Mouse (Mus musculus): ENCODE results near the gene Kif28. TPM values are rescaled to one million over a fixed set of nuclear protein-coding genes. Genes with fewer than 3 reads are reported as not detected.
"Not testable (repeated sequence)": the region's sequence is repeated elsewhere in the genome, so short reads cannot be mapped to it uniquely, and the experiment has no call there.

Kif28 gene
- not detected for polyA plus RNA-seq (2017; shearing (Covaris generic))

DNA sequence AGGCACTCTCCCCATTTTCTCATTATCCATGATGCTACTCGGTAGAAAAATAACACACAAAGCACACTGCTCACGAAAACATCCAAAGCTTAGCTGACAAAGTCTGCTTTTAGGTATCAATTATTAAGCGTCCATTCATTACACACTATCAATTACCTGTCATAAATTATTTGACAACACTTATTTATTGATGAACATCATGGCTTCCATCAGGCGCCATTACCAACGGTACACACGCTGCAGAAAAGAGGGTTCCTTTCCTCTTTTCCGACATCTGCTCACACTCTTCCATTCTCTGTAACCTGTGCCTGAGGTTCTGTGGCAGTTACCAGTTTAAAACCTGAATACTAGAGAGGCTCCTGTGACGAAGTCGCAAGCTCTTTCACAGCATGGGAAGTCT lies at the start of gene Kif28:
Gene Kif28 (minus strand): TSS at position 101 of the 400 bp plus-strand sequence.
- ATAC-seq = no peak

DNA sequence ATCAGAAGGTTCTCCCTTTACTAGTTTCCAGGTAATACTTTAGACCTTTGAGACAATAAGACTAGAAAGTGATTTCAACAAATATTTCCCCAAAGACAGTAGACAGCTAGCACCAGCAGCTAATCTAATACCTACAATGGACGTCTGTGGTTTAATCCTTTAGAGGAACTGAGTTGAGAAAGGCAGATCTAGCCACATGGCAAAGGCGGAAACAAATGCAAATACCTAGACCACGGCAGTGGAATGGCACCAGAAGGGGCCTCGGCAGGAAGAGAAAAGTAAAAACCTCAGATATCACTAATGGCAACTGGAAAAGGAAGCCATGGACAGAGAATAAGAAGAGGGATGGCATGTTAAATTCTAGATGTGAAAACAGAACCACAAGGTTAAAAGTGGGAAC lies 42.2 kb upstream of the Kif28 start:
- ATAC-seq = no peak

DNA sequence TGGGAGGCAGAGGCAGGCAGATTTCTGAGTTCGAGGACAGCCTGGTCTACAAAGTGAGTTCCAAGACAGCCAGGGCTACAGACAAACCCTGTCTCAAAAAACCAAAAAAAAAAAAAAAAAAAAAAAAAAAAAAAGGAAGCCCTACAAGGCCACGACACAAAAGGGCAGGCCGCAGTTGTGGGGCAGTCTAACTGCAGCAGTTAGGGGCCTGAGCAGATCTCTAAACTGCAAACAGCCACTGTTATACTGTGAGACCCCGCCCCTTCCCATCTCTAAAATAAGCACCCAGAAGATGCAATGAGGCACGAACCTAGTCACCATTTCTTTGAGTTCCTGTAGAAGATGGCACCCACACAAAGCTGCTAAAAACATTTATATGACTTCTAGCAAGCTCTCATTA lies 40.4 kb upstream of the Kif28 start:
- no peak for ATAC-seq

DNA sequence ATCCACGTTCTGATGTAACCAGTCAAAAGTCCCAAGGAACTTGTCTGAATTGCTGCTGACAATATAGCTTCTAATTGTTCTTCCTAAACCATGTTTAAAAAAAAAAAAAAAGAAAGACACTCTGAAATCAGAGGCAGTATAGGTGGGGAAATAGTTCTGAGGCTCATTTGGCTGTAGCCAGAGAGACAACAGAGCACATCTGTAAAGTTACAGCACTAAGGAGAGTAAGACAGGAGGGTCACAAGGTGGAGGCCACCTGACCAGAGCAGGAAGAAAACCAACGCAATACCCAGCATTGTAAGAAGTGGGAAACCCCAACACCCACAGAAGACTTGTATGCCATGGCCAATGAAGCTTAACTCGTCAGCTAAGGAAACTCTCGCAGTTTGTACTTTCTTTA lies 39.0 kb upstream of the Kif28 start:
- no peak for ATAC-seq

DNA sequence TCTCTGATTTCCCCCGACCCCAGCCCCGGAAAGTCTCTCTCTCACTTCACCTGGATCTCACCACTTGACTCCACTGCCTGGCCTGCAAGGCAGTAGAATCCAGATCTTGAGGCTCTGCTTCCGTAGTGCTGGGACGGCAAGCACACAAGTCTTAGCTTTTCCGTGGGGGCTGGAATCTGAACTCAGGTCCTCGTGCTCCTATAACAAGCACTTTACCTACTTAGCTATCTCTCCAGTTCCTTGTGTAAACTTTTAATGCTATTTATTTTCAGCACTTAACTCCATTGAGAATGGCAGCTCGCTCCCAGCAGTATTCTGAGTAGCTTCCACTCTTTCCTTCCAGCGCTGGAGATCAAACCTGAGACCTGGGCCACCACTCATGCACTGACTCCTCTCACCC lies 31.8 kb upstream of the Kif28 start:
- ATAC-seq = no peak

DNA sequence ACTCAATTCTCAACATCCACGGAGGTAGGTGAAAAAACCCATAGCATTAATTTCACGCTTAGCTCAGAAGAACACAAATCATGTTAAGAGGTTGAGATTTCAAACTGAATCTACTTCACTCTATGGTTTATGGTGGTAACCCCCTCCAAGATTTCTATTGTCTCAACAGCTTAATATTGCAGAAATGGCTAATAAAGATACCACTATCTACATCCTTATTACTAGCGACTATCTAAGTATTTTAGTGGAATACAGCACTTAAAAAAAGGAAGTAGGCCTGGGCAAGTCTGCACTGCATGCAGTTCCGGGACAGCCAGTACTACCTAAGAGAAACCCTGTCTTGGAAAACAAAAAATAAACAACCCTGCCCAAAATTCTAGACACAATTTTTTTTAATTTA lies 15.5 kb upstream of the Kif28 start:
- no peak for ATAC-seq

DNA sequence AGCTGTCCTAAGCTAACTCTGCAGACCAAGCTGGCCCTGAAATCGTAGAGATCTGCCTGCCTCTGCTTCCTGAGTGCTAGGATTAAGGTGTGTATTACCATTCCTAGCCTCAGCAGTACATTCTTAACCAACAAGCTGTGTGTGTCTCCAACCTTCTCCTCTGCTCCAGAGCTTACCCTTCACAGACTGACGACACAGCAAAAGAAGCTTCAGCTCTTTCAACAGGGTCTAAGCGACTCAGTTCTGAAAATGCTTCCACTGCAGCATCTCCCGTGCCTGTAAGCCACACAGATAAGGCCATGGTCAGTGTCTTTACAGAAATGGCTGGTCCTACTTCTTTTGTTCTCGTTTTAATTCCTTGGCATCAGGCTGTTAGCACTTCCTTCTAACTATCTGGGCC lies 15.0 kb upstream of the Kif28 start:
- ATAC-seq = no peak

DNA sequence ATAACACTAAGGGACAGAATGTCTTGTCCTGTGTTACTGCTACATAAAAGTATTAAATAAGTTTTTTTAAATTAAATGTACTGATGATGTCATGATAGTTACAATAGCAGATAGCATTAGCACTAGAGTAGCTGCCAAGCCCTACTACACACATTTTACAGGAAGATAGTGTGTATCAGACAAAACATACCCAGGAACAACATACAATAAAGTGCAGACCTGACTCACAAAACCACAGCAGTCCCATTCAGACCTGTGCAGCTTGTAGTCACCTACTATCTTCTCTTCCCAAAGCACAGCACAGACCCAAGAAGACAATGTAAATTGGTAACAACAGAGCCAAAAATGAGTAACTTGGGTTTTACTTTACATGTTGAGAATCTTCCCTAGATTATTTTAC lies 11.4 kb upstream of the Kif28 start:
- no peak for ATAC-seq

DNA sequence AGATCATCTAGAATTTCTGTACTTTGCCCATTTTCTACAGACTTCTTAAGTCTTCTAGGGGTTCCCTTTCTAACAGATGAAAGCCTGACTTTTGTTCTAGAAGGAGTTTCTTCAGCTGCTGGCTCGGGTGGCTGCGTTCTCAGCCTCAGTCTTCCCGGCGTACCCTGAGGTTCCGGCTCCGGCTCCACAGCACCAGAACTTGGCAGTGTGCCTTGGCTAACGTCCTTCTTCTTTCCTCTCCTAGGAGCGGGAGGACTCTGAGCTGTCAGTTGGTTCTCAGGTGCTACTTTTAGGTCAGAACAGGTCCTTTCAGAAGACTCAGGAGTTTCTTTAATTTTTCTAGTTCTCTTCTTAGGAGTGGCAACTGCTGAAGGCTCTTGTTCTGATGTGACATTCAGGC lies 7.9 kb upstream of the Kif28 start:
- ATAC-seq = no peak

DNA sequence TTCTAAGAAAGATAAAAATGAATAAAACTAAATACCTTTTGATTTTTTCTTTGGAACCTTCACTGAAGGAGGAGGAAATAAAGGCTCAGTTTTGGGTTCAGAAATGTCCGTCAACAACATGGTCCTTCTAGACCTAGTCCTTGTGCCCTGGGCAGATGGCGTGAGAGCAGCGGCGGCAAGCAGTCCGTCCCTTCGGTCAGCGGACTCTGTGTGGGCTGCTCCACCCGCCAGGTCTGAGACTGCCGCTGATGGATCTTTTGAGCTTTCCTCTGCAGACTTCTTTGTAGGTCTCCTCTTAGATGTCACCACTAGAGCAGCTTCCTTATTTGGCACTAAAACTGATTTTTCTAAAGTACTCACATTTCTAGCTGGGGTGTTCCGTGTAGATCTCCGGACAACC lies 7.2 kb upstream of the Kif28 start:
- no peak for ATAC-seq

DNA sequence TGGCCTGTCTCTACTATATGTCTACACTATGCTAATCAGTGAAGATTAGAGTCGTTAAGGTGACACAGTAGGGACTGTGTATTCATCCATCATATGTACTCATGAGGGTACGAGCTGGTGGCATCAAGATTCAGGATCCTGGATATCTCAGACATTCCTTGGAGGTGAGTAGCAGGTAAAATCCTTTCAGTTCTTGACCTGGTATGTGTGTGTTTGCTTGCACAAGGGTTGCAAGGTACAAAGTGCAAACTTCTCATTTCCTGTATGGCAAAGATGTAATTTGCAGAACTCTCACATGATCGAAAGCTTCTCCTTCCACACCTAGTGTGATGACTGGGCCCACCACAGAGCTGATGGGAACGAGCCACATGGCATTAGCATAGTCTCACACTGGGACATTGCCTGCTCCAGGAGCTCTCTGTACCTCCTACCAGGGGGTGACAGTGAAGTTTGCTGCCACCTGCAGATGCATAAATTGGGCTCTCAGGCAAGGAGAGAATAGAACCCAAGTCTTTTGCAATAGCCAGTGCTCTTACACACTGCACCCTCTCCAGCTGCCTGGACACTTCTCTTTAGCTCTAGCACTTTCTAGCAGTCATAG lies 1.4 kb downstream of the Kif28 start:
- ATAC-seq = no peak

DNA sequence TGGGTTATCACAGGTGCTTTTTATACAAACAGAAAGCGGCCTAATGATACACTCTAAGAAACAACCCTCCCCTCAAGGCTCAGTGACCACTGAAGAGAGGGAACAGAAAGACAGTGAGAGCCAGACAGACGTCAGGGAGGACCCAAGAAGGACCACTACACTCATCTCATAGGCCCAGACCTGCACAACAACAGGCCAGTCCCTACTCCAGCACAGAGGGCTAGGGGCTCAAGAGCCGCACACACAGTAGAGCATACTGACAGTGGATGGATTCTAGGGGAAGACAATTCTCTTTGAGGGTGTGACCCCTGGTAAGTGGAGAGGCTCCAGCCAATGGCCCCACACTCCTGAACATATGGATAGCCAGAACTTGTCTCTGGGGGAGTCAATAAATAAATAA lies 8.6 kb downstream of the Kif28 start:
- ATAC-seq = no peak

DNA sequence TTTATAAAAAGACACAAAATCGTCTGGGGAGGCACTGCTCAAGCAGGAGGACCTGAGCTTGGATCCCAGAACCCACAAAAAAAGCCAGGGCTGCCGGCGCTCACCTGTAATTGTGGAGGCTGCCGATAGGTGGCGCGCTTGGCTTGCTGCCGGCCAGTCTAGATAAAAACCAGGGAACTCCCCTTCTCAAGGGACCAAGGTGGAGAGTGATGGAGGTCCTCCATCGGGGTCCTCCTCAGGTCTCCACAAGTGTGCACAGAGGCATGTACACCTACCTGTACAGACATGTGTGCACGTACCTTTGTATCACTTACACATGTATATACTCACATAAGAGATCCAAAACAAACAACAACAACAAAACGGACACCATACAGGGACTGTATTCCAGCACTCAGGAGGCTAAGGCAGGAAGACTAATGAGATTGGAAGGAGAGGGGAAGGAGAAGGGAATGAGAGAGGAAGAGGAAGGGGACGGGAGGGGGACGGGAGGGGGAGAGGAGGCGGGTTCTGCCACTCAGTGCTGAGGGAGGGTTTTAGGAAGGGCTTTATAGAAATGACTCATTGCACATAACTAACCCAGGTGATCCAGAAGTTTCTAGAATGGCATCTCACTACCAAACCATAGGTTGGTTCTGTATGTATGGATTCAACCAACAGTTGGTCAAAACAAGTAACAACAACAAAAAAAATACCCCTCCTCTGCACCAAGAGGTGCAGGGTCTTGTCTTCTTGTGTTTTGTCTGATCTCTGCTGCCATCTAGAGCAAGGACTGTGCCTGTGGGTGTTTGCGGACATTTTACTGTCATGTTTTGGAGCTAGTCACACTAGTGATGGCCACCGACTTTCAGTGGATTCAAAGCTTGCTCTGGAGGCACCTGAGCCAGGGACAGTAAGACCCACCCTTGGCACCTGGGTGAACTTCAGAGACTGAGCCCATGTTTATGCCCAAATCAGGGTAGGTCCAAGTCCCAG lies 10.3 kb downstream of the Kif28 start:
- ATAC-seq = peak; percentile 36

DNA sequence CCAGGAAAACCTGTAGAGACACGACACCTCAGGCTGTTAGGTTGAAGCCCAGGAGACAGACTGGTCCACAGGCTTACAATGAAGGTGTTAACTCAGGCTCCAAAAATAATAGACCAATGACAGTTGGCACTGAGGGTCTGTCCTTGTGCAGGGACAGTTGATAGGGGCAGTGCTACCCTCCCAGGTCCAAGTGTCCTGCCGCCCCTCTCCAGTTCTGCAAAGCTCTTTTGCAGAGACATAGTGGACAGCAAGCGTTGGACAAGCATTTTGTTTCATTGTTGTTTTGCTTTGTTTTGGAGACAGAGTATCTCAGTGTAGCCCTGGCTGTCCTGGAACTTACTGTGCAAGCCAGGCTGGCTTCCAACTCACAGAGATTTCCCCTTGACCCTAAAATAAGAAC lies 13.7 kb downstream of the Kif28 start:
- no peak for ATAC-seq

DNA sequence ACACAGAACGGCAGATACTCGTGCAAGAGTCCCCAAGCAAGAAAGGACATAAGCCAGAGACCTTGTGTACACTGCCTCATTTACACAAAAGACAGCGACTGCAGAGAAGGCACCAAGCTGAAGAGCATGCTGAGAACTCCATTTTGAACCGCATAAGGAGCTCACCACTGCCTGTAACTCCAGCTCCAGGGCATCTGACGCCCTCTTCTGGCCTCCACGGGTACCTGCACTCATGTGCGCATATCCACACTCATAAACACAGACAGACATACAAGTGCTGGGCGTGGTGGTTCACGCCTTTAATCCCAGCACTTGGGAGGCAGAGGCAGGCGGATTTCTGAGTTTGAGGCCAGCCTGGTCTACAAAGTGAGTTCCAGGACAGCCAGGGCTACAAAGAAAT lies 16.4 kb downstream of the Kif28 start:
- ATAC-seq = no peak

DNA sequence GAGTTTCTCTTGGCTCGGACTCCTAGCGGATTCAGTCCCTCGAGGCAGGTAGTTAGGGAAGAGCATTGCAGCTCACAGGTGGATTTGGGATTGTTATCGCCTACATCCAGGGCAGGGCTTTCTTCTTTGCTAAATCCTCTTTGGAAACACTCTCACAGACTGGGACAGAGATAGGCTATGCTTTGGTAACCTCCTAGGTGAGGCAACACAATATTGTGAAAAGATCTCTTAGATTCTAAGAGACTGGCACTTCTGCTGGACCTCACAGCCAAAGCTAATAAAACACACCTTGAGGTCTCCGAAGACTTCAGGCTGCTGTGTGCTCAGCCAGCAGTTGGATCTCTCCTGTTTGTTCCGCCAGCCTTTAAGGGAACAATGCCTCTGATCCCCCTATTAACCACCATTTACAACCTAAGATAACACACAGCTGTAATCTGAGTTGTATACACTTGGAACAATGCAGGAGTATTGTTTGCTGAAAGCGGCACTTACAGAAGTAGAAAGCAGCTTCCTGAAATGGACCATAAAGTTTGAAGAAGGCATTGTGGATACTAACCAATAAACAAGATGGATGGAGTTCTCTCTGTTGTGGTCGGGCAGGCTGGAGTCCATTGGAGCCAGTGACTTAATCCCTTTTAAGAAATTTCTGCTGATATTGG lies 22.1 kb downstream of the Kif28 start:
- ATAC-seq = no peak

DNA sequence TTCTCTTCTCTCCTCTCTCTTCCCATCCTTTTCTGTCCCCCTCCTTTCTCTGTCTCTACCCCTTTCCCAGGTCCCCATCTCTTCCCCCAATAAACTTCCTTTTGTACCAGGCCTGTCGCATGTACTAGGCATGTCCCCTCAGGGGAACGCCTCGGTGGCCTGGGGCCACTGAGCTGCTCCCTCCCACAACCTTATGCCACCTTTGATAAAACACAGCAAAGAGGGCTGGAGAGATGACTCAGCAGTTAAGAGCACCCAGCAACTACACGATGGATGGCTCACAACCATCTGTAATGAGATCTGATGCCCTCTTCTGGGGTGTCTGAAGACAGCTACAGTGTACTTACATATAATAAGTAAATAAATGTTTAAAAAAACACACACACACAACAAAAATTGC lies 29.3 kb downstream of the Kif28 start:
- ATAC-seq = no peak

DNA sequence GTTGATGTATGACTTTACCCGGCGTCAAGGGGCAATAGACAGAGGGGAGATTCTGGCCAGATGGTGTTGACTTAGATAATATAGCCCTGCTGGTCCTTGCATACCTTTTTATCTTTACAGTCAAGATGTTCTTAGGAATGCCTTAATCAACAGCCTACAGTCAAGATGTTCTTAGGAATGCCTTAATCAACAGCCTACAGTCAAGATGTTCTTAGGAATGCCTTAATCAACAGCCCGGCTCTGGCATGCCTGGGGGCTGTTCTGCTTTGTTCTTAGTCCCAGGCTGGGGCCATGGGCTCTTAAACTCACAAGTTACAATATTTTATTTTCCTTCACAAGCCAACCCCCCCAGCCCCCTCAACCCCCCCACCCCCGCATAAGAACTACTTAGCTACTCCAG lies 29.8 kb downstream of the Kif28 start:
- not testable (repeated sequence) for ATAC-seq

DNA sequence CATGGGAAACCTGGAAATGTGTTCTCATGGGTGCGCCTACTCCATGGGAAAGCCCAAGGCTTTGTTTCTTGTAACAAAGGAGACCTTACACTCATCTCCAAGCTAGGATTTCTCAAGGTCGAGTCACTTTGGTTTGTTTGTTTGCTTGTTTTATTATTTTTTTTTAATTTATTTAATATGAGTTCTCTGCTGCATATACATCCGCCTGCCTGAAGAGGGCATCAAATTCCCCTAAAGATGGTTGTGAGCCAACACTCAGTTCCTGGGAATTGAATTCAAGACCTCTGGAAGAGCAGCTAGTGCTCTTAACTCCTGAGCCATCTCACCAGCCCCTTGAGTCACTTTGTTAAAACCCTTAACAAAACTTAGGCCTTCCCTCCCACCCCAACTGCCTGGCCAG lies 31.7 kb downstream of the Kif28 start:
- ATAC-seq = no peak

DNA sequence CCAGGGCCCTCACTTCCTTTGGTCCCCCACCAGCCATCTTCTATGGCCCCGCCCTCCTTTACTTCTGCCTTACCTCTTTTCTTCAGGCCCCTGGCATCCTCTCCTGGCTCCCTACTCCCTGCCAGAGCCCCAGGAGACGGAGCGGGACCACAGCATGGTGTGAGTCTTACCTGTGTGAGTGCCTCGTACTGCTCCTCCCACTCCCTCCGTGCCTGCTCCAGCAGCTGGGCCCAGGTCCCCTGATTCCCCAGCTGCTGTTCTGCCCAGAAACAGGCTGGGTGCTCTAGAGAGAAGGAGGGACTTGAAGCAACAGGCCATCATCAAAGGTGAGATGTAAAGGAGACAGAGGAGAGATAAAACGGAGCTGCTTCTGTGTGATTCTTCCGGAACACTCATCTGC lies 32.4 kb downstream of the Kif28 start:
- ATAC-seq = no peak

DNA sequence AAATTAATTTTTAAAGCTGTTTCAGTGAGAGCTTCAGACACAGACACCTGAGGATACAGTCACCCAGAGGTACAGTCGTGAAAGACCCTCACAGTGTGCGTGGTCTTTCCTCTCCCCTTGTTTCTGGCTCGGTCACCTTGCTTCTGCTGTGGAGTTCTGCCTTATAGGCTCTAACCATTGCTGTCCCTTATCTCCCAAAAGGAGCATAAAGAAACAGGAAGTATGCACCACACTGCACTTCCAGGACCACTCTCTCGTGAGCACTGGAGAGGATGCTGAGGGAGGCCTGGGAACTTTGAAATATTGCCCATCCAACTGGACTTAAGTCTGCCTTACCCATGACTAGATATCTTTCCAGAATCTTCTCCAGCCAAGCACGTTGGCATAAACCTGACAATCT lies 34.3 kb downstream of the Kif28 start:
- ATAC-seq = no peak

DNA sequence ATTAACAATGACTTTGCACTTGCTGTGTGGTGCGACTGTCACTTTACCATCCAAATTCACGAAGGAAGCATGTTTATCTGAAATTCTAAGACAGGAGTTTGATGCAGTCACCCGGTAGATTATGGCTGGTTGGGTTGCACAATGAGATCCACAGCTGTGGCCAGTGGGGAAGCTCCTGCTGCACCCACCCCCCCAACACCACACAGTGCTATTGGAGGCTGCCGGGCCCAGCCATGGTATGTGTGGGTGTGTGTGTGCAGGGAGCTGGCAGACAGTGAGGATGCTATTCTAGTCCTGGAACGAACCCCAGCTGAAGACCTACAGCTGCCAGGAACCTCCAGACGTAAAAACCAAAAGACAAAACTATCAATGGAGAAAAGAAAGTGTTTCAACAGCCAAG lies 35.7 kb downstream of the Kif28 start:
- ATAC-seq = no peak

DNA sequence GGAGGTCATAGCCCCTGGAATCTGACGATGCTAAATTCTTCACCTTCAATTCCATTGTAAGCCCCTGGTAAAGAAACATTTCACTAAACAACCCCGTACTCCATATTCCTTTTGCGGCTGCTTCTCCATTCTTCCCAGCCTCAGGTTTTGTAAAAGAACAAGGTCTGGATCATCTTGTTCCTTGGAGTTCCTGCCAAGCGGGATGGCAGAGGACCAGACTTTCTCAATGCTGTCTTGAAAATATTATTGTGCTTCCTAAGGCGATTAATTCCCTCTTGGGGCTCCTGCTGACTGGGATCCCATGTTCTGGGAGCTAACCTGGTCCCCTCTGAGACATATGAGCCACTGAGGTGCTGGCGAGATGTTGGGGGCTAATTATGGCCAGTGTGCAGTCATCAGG lies 39.9 kb downstream of the Kif28 start:
- no peak for ATAC-seq

DNA sequence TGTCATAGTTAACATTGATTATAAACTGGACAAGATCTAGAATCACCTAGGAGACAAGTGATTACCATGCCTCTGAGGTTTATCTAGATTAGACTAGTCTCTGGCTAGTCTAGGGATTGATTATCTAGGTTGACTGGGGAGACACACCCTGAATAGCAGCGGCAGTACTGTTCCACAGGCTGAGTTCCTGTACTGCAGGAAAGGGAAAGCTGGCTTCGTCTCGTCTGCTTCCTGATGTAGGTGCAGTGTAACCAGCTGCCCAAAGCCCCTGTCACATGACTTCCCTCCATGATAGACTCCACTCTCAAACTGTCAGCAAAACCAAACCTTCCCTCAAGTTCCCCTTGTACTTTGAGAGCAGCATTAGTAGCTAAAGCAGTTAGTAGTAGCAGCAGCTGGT lies 40.9 kb downstream of the Kif28 start:
- no peak for ATAC-seq
